Mouse (Mus musculus) forebrain, postnatal 0 days (tissue): Measurements from ENCODE around the gene Rgs14. TPM values are rescaled to one million over a fixed set of nuclear protein-coding genes. Genes with fewer than 3 reads are reported as not detected.

Source experiments
- ATAC-seq: fragments of 200-750 bp; cut with Nextera tagmentation; 2 replicates; pipeline ENCODE4 v1.8.0; 2017; ENCODE audit warnings: mild to moderate bottlenecking, moderate library complexity
- DNase-seq: peaks from one replicate; pipeline ENCODE4 v3.0.0-alpha.2; 2015
- H3K27ac ChIP-seq: fragments of 300-500 bp; sonication (generic); 2 replicates; pipeline ENCODE4 v1.5.1; 2014; ENCODE audit warnings: low read depth, mild to moderate bottlenecking, antibody characterized with exemption, low read length, moderate library complexity, mixed read lengths
- H3K27me3 ChIP-seq: fragments of 300-500 bp; sonication (generic); 2 replicates; pipeline ENCODE4 v1.6.1; 2014; ENCODE audit warnings: mild to moderate bottlenecking, low read length, mixed read lengths; ENCODE audit not compliant: insufficient read depth
- H3K36me3 ChIP-seq: fragments of 300-500 bp; sonication (generic); 2 replicates; pipeline ENCODE4 v1.6.1; 2014; ENCODE audit warnings: mild to moderate bottlenecking, moderate library complexity; ENCODE audit not compliant: insufficient read depth
- H3K4me1 ChIP-seq: fragments of 300-500 bp; sonication (generic); 2 replicates; pipeline ENCODE4 v1.6.1; 2014; ENCODE audit warnings: antibody characterized with exemption; ENCODE audit not compliant: insufficient read depth
- H3K4me2 ChIP-seq: fragments of 300-500 bp; sonication (generic); 2 replicates; pipeline ENCODE4 v1.6.1; 2014; ENCODE audit warnings: low read depth, mild to moderate bottlenecking, moderate library complexity
- H3K4me3 ChIP-seq: fragments of 300-500 bp; sonication (generic); 2 replicates; pipeline ENCODE4 v1.5.1; 2014; ENCODE audit warnings: low read depth, low read length, mixed read lengths
- H3K9ac ChIP-seq: fragments of 300-500 bp; sonication (generic); 2 replicates; pipeline ENCODE4 v1.6.1; 2014; ENCODE audit warnings: mild to moderate bottlenecking
- H3K9me3 ChIP-seq: fragments of 300-500 bp; sonication (generic); 2 replicates; pipeline ENCODE4 v1.6.1; 2016; ENCODE audit warnings: low read length
- CTCF ChIP-seq: sonication (generic); IDR thresholded peaks from 2 replicates; pipeline ENCODE4 v1.5.1; 2016; ENCODE audit warnings: antibody characterized with exemption, control low read depth, low read depth
- WGBS: fragments of 180-500 bp; shearing (Covaris S2); extraction: QIAGEN DNeasy Blood & Tissue Kit; methylation state at CpG from one replicate; pipeline ENCODE4 v1.1.7; 2014; 5-methylcytosine and 5-hydroxymethylcytosine counted together
- polyA plus RNA-seq: library from polyadenylated mRNA; unstranded; fragments of >200 nt; fragmentation: Nextera tagmentation; extraction: Ambion mirVana; gene quantifications from 2 replicates; pipeline ENCODE4 v1.2.1, GENCODE M21; 2015
- total RNA-seq: library from RNA; depleted of rRNA; stranded (reverse); fragments of >200 nt; gene quantifications from 2 replicates; pipeline ENCODE4 v1.2.3, GENCODE M21; 2014

The Rgs14 gene
- total and polyA plus RNA-seq, 2 experiments from 2014 or later, result 3.9 to 4.0 TPM

GRCm38 (mm10) chr13:55327633-55328032, 41.9 kb upstream of the Rgs14 start:
- Histone ChIP-seq H3K36me3 (peaks cover 21% of the 10 kb centered on the region), H3K4me1 (peaks cover 10% of the 10 kb centered on the region; the same call in 1 of the 2 replicates), H3K9me3 (no peaks in the 10 kb centered on the region), H3K27ac (peak overlapping the region; percentile 80), H3K4me2 (peak overlapping the region; percentile 95; the same call in 1 of the 2 replicates), H3K27me3 (no peaks in the 10 kb centered on the region), H3K9ac (no peak overlapping the region), H3K4me3 (no peak overlapping the region)
- TF ChIP-seq CTCF, result peak; percentile 94
- DNase-seq (peak; percentile 93), ATAC-seq (peak; percentile 77)
- WGBS, result 22% methylated on average over 8 of the region's 8 CpGs

- no peak overlapping the region for H3K27ac ChIP-seq
- no peaks in the 10 kb centered on the region for H3K9me3 ChIP-seq
- WGBS, result 84% methylated on average over 6 of the region's 6 CpGs
- no peaks in the 10 kb centered on the region for H3K27me3 ChIP-seq
- TF ChIP-seq CTCF, result no peak
- no peak overlapping the region for H3K9ac ChIP-seq
- H3K4me1 ChIP-seq, result peaks cover 5% of the 10 kb centered on the region; the same call in 1 of the 2 replicates
- peak overlapping the region; percentile 95; the same call in 1 of the 2 replicates for H3K4me2 ChIP-seq
- H3K36me3 ChIP-seq, result peaks cover 21% of the 10 kb centered on the region
- DNase-seq (no peak), ATAC-seq (no peak)
- no peak overlapping the region for H3K4me3 ChIP-seq
Measured at GRCm38 (mm10) chr13:55328171-55328570, 41.4 kb upstream of the Rgs14 start.

- no peaks in the 10 kb centered on the region for H3K9me3 ChIP-seq
- H3K4me1 ChIP-seq, result peaks cover 5% of the 10 kb centered on the region; the same call in 1 of the 2 replicates
- H3K9ac ChIP-seq, result no peak overlapping the region
- DNase-seq, result no peak
- 71% methylated on average over 4 of the region's 4 CpGs for WGBS
- no peak overlapping the region for H3K4me3 ChIP-seq
- H3K27me3 ChIP-seq, result no peaks in the 10 kb centered on the region
- no peak overlapping the region for H3K27ac ChIP-seq
- no peak for TF ChIP-seq CTCF
- peaks cover 19% of the 10 kb centered on the region for H3K36me3 ChIP-seq
- H3K4me2 ChIP-seq, result peak overlapping the region; percentile 95
- no peak for ATAC-seq
Measured at GRCm38 (mm10) chr13:55328641-55329040, 40.9 kb upstream of the Rgs14 start.

GRCm38 (mm10) chr13:55329109-55329682, 40.3 kb upstream of the Rgs14 start:
- peak overlapping the region; percentile 69 for H3K4me3 ChIP-seq
- DNase-seq, result peak; percentile 66
- H3K9ac ChIP-seq, result peak overlapping the region; percentile 60
- no peaks in the 10 kb centered on the region for H3K27me3 ChIP-seq
- H3K36me3 ChIP-seq, result peaks cover 14% of the 10 kb centered on the region
- TF ChIP-seq CTCF, result no peak
- H3K27ac ChIP-seq, result peak overlapping the region; percentile 45; the same call in 1 of the 2 replicates
- peak overlapping the region; percentile 95 for H3K4me2 ChIP-seq
- 4% methylated on average over 23 of the region's 29 CpGs for WGBS
- H3K9me3 ChIP-seq, result no peaks in the 10 kb centered on the region
- ATAC-seq, result no peak; the same call in 1 of the 2 replicates
- H3K4me1 ChIP-seq, result peaks cover 5% of the 10 kb centered on the region; the same call in 1 of the 2 replicates

- Histone ChIP-seq H3K4me1 (peaks cover 5% of the 10 kb centered on the region; the same call in 1 of the 2 replicates), H3K27ac (peak within 1 kb of the TSS; percentile 45; the same call in 1 of the 2 replicates), H3K36me3 (peaks cover 10% of the 10 kb centered on the region), H3K9ac (peak within 1 kb of the TSS; percentile 60), H3K4me2 (peak within 1 kb of the TSS; percentile 95), H3K9me3 (no peaks in the 10 kb centered on the region), H3K27me3 (no peaks in the 10 kb centered on the region), H3K4me3 (peak within 1 kb of the TSS; percentile 69)
- peak; percentile 93 for DNase-seq
- ATAC-seq, result peak; percentile 87
- under 1% methylated on average over 75 of the region's 82 CpGs for WGBS
- TF ChIP-seq CTCF, result no peak
Measured at GRCm38 (mm10) chr13:55329683-55330566, 39.6 kb upstream of the Rgs14 start, which contains the start of gene Mxd3. TSS of gene Mxd3 (minus strand) at chr13:55329823.

GRCm38 (mm10) chr13:55330567-55331400, 38.7 kb upstream of the Rgs14 start:
- no peak for ATAC-seq
- WGBS, result 51% methylated on average over 14 of the region's 14 CpGs

More at GRCm38 (mm10) chr13:55330567-55331400, 38.7 kb upstream of the Rgs14 start:
- DNase-seq, result no peak
- Histone ChIP-seq H3K4me1 (peaks cover 5% of the 10 kb centered on the region; the same call in 1 of the 2 replicates), H3K9me3 (no peaks in the 10 kb centered on the region), H3K9ac (no peak overlapping the region), H3K27ac (no peak overlapping the region), H3K4me2 (peak overlapping the region; percentile 95), H3K27me3 (no peaks in the 10 kb centered on the region), H3K4me3 (peak overlapping the region; percentile 69), H3K36me3 (peaks cover 4% of the 10 kb centered on the region)
- TF ChIP-seq CTCF, result peak; percentile 65
